Comparison of ENCODE assay signal across 15 mouse cellular contexts in the genomic region with DNA sequence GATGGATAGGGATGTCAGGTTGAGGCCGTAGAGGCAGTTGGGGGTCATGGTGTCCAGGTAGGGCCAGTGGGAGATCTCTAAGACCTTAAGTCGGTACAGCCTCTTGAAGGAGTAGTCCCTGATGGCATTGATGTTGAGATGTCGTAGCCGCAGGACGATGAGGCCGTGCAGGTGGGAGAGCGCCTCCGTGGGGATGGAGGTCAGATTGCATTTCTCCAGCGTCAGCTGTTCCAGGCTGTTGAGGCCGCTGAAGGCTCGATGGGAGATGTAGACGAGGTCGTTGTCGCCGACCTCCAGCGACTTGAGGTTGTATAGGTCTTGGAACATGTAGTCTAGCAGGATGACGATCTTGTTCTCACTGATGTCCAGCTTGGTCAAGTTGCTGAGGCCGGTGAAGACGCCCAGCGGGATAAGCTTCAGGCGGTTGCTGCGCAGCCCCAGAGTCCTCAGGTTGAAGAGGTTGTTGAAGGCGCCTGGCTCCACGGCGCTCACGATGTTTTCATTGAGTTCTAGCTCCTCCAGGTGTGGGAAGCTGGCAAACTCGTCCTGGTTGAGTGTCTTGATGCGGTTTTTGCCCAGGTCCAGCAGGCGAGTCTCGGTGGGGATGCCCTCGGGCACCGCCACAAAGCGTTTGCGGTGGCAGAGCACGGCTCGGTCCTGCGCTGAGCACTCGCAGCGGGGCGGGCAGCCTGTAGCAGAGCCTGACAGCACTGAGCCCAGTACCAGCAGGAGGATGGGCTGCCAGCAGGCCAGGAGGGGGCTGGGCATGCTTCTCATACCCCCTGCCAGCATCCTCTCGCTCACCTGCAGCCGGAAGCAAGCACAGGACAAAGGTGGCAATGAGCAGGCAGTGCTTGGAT.
DNase-seq lines count a peak whose midpoint lies in the region; ATAC-seq and TF ChIP-seq lines count a peak whose summit lies in the region.
"Had no signal": no experiment of that assay in that cellular context is flagged by ENCODE, and none has a peak within 500 bp of the region (broad histone marks: within the 10 kb centered on the region; RNA-seq: fewer than 3 reads in every experiment).

No protein-coding gene starts in this region.

- no peak for ATAC-seq in hindbrain, embryonic 11.5 days (ENCODE audit: low FRiP score)
- ATAC-seq in hindbrain, embryonic 12.5 days (ENCODE audit: low FRiP score), result no peak
- ATAC-seq in neural tube, embryonic 12.5 days (ENCODE audit: low FRiP score, low read depth), result no peak
- ATAC-seq in midbrain, postnatal 0 days (ENCODE audit: low FRiP score), result no peak
- ATAC-seq: Patski had no signal

- TF ChIP-seq CTCF in midbrain, postnatal 0 days (IDR thresholded peaks at IDR 0.05), result peak; percentile 45

- no peak overlapping the region for H3K4me2 ChIP-seq in hindbrain, embryonic 11.5 days (replicated peaks; ENCODE audit: low read depth, low read length)
- no peak overlapping the region for H3K4me2 ChIP-seq in hindbrain, embryonic 12.5 days (replicated peaks)
- 0 out of 2 replicates have a peak overlapping the region, but pooled peaks have one; percentile 18 for H3K4me2 ChIP-seq in neural tube, embryonic 12.5 days (replicated peaks)
- no peak overlapping the region for H3K4me2 ChIP-seq in midbrain, postnatal 0 days (ENCODE audit: low read depth, low read length, poor library complexity, severe bottlenecking)
- H3K4me2 ChIP-seq: stomach, embryonic 15.5 days had no signal

- DNase-seq in cerebellum, postnatal 25 days, result peak; percentile 57 to 63
- no peak for DNase-seq in cerebellum, adult 9-11 months
- peak; percentile 19 for DNase-seq in hindbrain, embryonic 11.5 days (ENCODE audit: low spot score)
- DNase-seq in neural tube, embryonic 10.5 days (ENCODE audit: extremely low spot score, low spot score), result no peak
- no peak for DNase-seq in midbrain, postnatal 0 days (ENCODE audit: low spot score)
- DNase-seq in layer of hippocampus, adult 9-10 months (ENCODE audit: low spot score), result no peak
- DNase-seq: adrenal gland, postnatal 25 days; cerebellum, adult 11-12 months; kidney, postnatal 25 days; lung, postnatal 14 days; retina, postnatal 1 day had no signal

- H3K27ac ChIP-seq in hindbrain, embryonic 11.5 days (ENCODE audit: low read depth, low read length), result no peak overlapping the region
- no peak overlapping the region for H3K27ac ChIP-seq in hindbrain, embryonic 12.5 days
- H3K27ac ChIP-seq in neural tube, embryonic 12.5 days, result no peak overlapping the region
- no peak overlapping the region for H3K27ac ChIP-seq in midbrain, postnatal 0 days (ENCODE audit: low read depth, low read length)
- H3K27ac ChIP-seq: stomach, embryonic 15.5 days had no signal

- H3K9me3 ChIP-seq in hindbrain, embryonic 11.5 days (ENCODE audit: control insufficient read depth, low read length), result no peaks in the 10 kb centered on the region
- H3K9me3 ChIP-seq in hindbrain, embryonic 12.5 days (replicated peaks), result no peaks in the 10 kb centered on the region
- no peaks in the 10 kb centered on the region for H3K9me3 ChIP-seq in neural tube, embryonic 12.5 days
- no peaks in the 10 kb centered on the region for H3K9me3 ChIP-seq in midbrain, postnatal 0 days (ENCODE audit: low read length)
- H3K9me3 ChIP-seq: stomach, embryonic 15.5 days had no signal

- H3K27me3 ChIP-seq in hindbrain, embryonic 11.5 days (ENCODE audit: control insufficient read depth, insufficient read depth, low read length), result peaks cover 18% of the 10 kb centered on the region
- peaks cover 41% of the 10 kb centered on the region for H3K27me3 ChIP-seq in hindbrain, embryonic 12.5 days
- H3K27me3 ChIP-seq in neural tube, embryonic 12.5 days (replicated peaks), result peaks cover 28% of the 10 kb centered on the region
- no peaks in the 10 kb centered on the region for H3K27me3 ChIP-seq in midbrain, postnatal 0 days (ENCODE audit: insufficient read depth, low read length)

- no peaks in the 10 kb centered on the region for H3K36me3 ChIP-seq in hindbrain, embryonic 11.5 days (ENCODE audit: control insufficient read depth, insufficient read depth, low read length)
- H3K36me3 ChIP-seq in hindbrain, embryonic 12.5 days, result peaks cover 15% of the 10 kb centered on the region
- peaks cover 18% of the 10 kb centered on the region for H3K36me3 ChIP-seq in neural tube, embryonic 12.5 days
- peaks cover 46% of the 10 kb centered on the region for H3K36me3 ChIP-seq in midbrain, postnatal 0 days (ENCODE audit: insufficient read depth, low read length)

- no peak overlapping the region for H3K4me3 ChIP-seq in hindbrain, embryonic 11.5 days (ENCODE audit: low read depth, low read length)
- no peak overlapping the region for H3K4me3 ChIP-seq in hindbrain, embryonic 12.5 days
- no peak overlapping the region for H3K4me3 ChIP-seq in neural tube, embryonic 12.5 days
- H3K4me3 ChIP-seq in midbrain, postnatal 0 days (ENCODE audit: low read depth, low read length), result no peak overlapping the region
- H3K4me3 ChIP-seq: stomach, embryonic 15.5 days had no signal

- 20% methylated on average over 42 of the region's 42 CpGs for WGBS in hindbrain, embryonic 11.5 days
- WGBS in hindbrain, embryonic 12.5 days, result 24% methylated on average over 42 of the region's 42 CpGs
- 25% methylated on average over 42 of the region's 42 CpGs for WGBS in neural tube, embryonic 12.5 days
- WGBS in midbrain, postnatal 0 days, result 30% methylated on average over 42 of the region's 42 CpGs

- no peaks in the 10 kb centered on the region for H3K4me1 ChIP-seq in hindbrain, embryonic 11.5 days (replicated peaks; ENCODE audit: control insufficient read depth, insufficient read depth, low read length)
- peaks cover 19% of the 10 kb centered on the region for H3K4me1 ChIP-seq in hindbrain, embryonic 12.5 days
- H3K4me1 ChIP-seq in neural tube, embryonic 12.5 days, result peaks cover 16% of the 10 kb centered on the region
- no peaks in the 10 kb centered on the region for H3K4me1 ChIP-seq in midbrain, postnatal 0 days (ENCODE audit: insufficient read depth, low read length)

- no peak overlapping the region for H3K9ac ChIP-seq in hindbrain, embryonic 11.5 days (ENCODE audit: low read depth, low read length)
- H3K9ac ChIP-seq in hindbrain, embryonic 12.5 days, result no peak overlapping the region; the same call in 1 of the 2 replicates
- no peak overlapping the region for H3K9ac ChIP-seq in neural tube, embryonic 12.5 days
- H3K9ac ChIP-seq in midbrain, postnatal 0 days (replicated peaks; ENCODE audit: low read length, poor library complexity, severe bottlenecking), result no peak overlapping the region
- H3K9ac ChIP-seq: stomach, embryonic 15.5 days had no signal

Comparison
In these comparisons a context has a peak if more than half of its experiments do, and no peak if none do; other contexts are left out.
1. DNase-seq: peak in cerebellum, postnatal 25 days (2 of 2) and hindbrain, embryonic 11.5 days (single experiment); none in cerebellum, adult 9-11 months (single experiment), neural tube, embryonic 10.5 days (single experiment), midbrain, postnatal 0 days (single experiment) and layer of hippocampus, adult 9-10 months (single experiment).